Mouse (Mus musculus) C2C12 (cell line): ENCODE results near the gene Orc3. TPM values are rescaled to one million over a fixed set of nuclear protein-coding genes. Genes with fewer than 3 reads are reported as not detected.

Experiments
- H3K27me3 ChIP-seq: one replicate; pipeline ENCODE4 v1.6.1; 2011; ENCODE audit not compliant: control insufficient read depth, insufficient read depth, insufficient read length
- H3K36me3 ChIP-seq: one replicate; pipeline ENCODE4 v1.6.1; 2011; ENCODE audit not compliant: control insufficient read depth, insufficient read depth
- H3K4me3 ChIP-seq: one replicate; pipeline ENCODE4 v1.5.1; 2011; ENCODE audit warnings: mild to moderate bottlenecking, control low read depth; ENCODE audit not compliant: poor library complexity, insufficient read depth, severe bottlenecking
- H3K79me2 ChIP-seq: one replicate; pipeline ENCODE4 v1.6.1; 2011; ENCODE audit not compliant: control insufficient read depth, insufficient read depth
- H3K79me3 ChIP-seq: one replicate; pipeline ENCODE4 v1.6.1; 2011; ENCODE audit warnings: low read depth, control low read depth
- H3ac ChIP-seq: one replicate; pipeline ENCODE3; 2011; ENCODE audit warnings: low read depth; ENCODE audit not compliant: control insufficient read depth, insufficient read length
- CEBPB ChIP-seq: IDR thresholded peaks from one replicate; pipeline ENCODE4 v1.6.1; 2011; ENCODE audit warnings: low read depth, mild to moderate bottlenecking, control low read depth, moderate library complexity
- CTCF ChIP-seq: IDR thresholded peaks from one replicate; pipeline ENCODE4 v1.5.1; 2011; ENCODE audit not compliant: control insufficient read depth, insufficient read depth, insufficient read length
- FOSL1 ChIP-seq: IDR thresholded peaks from one replicate; pipeline ENCODE4 v1.8.0; 2011; ENCODE audit warnings: mild to moderate bottlenecking, low read length; ENCODE audit not compliant: poor library complexity, insufficient read depth, severe bottlenecking
- MAX ChIP-seq: IDR thresholded peaks from one replicate; pipeline ENCODE4 v1.6.1; 2011; ENCODE audit warnings: mild to moderate bottlenecking, control low read depth
- MYOD1 ChIP-seq: IDR thresholded peaks from one replicate; pipeline ENCODE4 v1.6.1; 2011; ENCODE audit warnings: low read depth; ENCODE audit not compliant: control insufficient read depth, insufficient read length
- MYOG ChIP-seq: IDR thresholded peaks from one replicate; pipeline ENCODE4 v1.6.1; 2011; ENCODE audit not compliant: control insufficient read depth, insufficient read length; ENCODE audit errors: extremely low read depth
- USF1 ChIP-seq: IDR thresholded peaks from one replicate; pipeline ENCODE4 v1.6.1; 2011; ENCODE audit warnings: low read depth, mild to moderate bottlenecking, control low read depth, moderate library complexity
- polyA plus RNA-seq: library from polyadenylated mRNA; unstranded; fragments of >200 nt; fragmentation: generic; extraction: Trizol; gene quantifications from one replicate; pipeline ENCODE4 v1.2.1, GENCODE M21; 2012; ENCODE audit warnings: missing spikeins

Orc3 gene
- polyA plus RNA-seq, 1 experiment, result 14.2 TPM

- no peaks in the 10 kb centered on the region for H3K79me3 ChIP-seq
- H3K36me3 ChIP-seq, result peaks cover 9% of the 10 kb centered on the region
- no peak for TF ChIP-seq FOSL1
- no peak for TF ChIP-seq MYOD1
- H3K4me3 ChIP-seq, result no peak overlapping the region
- H3ac ChIP-seq, result no peak overlapping the region
- no peaks in the 10 kb centered on the region for H3K79me2 ChIP-seq
- no peaks in the 10 kb centered on the region for H3K27me3 ChIP-seq
Observed at GRCm38 (mm10) chr4:34634129-34634528, 19.4 kb upstream of the Orc3 start.

DNA sequence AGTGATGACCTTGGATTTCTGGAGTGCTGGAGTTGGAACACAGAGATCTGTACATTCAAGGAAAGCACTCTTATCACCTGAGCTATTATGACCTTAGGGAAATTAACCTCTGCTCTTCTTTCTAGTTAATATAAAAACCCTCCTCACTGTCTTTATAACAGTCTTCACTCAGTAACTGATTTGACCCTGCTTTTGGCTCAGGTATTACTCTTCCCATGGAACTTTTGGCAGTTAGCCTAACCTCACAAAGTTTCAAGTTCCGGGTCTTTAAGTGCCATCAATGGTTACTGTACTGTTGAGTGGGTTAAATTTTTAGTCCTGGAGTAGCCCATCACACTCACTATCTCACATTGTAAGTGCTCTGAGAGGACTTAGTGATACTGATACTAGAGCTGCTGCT lies 15.2 kb upstream of the Orc3 start:
- Histone ChIP-seq H3K4me3 (no peak overlapping the region), H3K79me3 (no peaks in the 10 kb centered on the region), H3K79me2 (no peaks in the 10 kb centered on the region), H3K36me3 (peaks cover 17% of the 10 kb centered on the region), H3K27me3 (no peaks in the 10 kb centered on the region), H3ac (no peak overlapping the region)
- no peak for TF ChIP-seq MYOD1
- TF ChIP-seq CEBPB, result no peak
- TF ChIP-seq FOSL1, result no peak
- TF ChIP-seq MAX, result no peak
- TF ChIP-seq USF1, result no peak
- TF ChIP-seq MYOG, result no peak
- TF ChIP-seq CTCF, result no peak

GRCm38 (mm10) chr4:34626401-34626800 lies 11.7 kb upstream of the Orc3 start:
- H3K79me3 ChIP-seq, result no peaks in the 10 kb centered on the region
- H3K27me3 ChIP-seq, result no peaks in the 10 kb centered on the region
- H3K36me3 ChIP-seq, result peaks cover 18% of the 10 kb centered on the region
- H3K4me3 ChIP-seq, result no peak overlapping the region
- H3ac ChIP-seq, result no peak overlapping the region
- H3K79me2 ChIP-seq, result no peaks in the 10 kb centered on the region
- no peak for TF ChIP-seq USF1
- no peak for TF ChIP-seq FOSL1
- no peak for TF ChIP-seq MYOG
- TF ChIP-seq MYOD1, result no peak
- no peak for TF ChIP-seq CTCF
- TF ChIP-seq CEBPB, result no peak
- TF ChIP-seq MAX, result no peak

- Histone ChIP-seq H3K4me3 (no peak overlapping the region), H3K36me3 (peaks cover 22% of the 10 kb centered on the region), H3ac (no peak overlapping the region), H3K27me3 (no peaks in the 10 kb centered on the region), H3K79me3 (no peaks in the 10 kb centered on the region), H3K79me2 (no peaks in the 10 kb centered on the region)
- TF ChIP-seq CTCF (no peak), FOSL1 (no peak)
Observed at GRCm38 (mm10) chr4:34625556-34625955, 10.8 kb upstream of the Orc3 start.

DNA sequence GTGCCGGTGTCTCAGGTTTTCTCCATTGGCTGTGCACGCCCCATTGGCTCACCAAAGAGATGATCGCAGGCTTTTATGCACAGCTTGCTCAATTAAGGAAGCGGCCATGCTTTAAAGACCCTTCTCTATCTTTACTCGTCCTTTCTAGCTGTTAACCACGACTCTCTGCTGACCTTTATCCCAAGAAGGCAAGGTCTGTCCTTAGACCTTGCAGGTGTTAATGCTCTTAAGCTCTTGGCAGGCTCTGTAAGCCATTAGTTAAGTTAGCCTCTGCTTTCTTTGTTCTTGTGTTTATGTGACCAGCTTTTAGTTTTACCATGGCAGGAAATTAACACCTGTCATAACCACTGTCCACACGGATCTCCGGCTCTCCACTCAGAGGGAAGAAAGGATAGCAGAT lies 1.4 kb upstream of the Orc3 start:
- no peak overlapping the region for H3K4me3 ChIP-seq
- no peaks in the 10 kb centered on the region for H3K27me3 ChIP-seq
- H3K79me3 ChIP-seq, result peaks cover 28% of the 10 kb centered on the region
- peaks cover 52% of the 10 kb centered on the region for H3K79me2 ChIP-seq
- no peak overlapping the region for H3ac ChIP-seq
- peaks cover 4% of the 10 kb centered on the region for H3K36me3 ChIP-seq
- TF ChIP-seq MYOD1, result no peak
- TF ChIP-seq CTCF, result no peak
- TF ChIP-seq FOSL1, result no peak
- TF ChIP-seq MAX, result no peak
- no peak for TF ChIP-seq CEBPB
- no peak for TF ChIP-seq USF1
- TF ChIP-seq MYOG, result no peak

DNA sequence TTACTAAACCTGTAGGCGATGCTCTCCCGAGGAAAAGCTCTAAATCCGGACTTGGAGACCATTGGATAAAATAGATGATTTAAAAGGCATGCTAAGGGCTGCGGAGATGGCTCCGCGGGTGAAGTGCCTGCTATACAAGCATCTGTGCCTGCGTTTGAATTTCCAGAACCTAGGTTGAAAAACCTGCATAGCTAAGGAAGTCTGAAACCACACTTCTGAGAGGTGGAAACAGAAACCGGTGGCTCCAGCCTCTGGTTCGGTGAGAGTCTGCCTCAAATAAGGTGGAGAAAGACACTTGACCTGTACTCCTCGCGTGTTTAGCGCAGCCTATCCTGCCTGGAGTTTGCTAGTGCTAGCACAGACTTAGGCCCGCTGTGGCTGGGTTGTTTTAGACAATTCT lies 559 bp upstream of the Orc3 start:
- Histone ChIP-seq H3K79me2 (peaks cover 56% of the 10 kb centered on the region), H3K79me3 (peaks cover 32% of the 10 kb centered on the region), H3ac (peak overlapping the region; percentile 56), H3K4me3 (peak overlapping the region; percentile 76), H3K27me3 (no peaks in the 10 kb centered on the region), H3K36me3 (peaks cover under 1% of the 10 kb centered on the region)
- TF ChIP-seq FOSL1, result no peak
- no peak for TF ChIP-seq CTCF
- no peak for TF ChIP-seq MAX
- no peak for TF ChIP-seq MYOG
- TF ChIP-seq CEBPB, result no peak
- no peak for TF ChIP-seq USF1
- no peak for TF ChIP-seq MYOD1

- H3K27me3 ChIP-seq, result no peaks in the 10 kb centered on the region
- peaks cover 14% of the 10 kb centered on the region for H3K36me3 ChIP-seq
- TF ChIP-seq MYOD1 (no peak), CTCF (no peak), MAX (no peak), CEBPB (no peak), FOSL1 (no peak), MYOG (no peak), USF1 (no peak)
- peak overlapping the region; percentile 76 for H3K4me3 ChIP-seq
- H3K79me2 ChIP-seq, result peaks cover 56% of the 10 kb centered on the region
- H3K79me3 ChIP-seq, result peaks cover 33% of the 10 kb centered on the region
- peak overlapping the region; percentile 23 for H3ac ChIP-seq
Observed at GRCm38 (mm10) chr4:34613571-34614145, 1.1 kb downstream of the Orc3 start.
